10 mouse cellular contexts compared by ENCODE assay signal in genomic region chr19:58113092-58113731, GRCm38 (mm10).
DNase-seq lines count a peak whose midpoint lies in the region; ATAC-seq and TF ChIP-seq lines count a peak whose summit lies in the region.
"Had no signal": no experiment of that assay in that cellular context is flagged by ENCODE, and none has a peak within 500 bp of the region (broad histone marks: within the 10 kb centered on the region; RNA-seq: fewer than 3 reads in every experiment).

No protein-coding gene starts in this region.

- H3K4me3 ChIP-seq in kidney, postnatal 0 days (replicated peaks; ENCODE audit: low read depth, low read length) = no peak overlapping the region
- H3K4me3 ChIP-seq in kidney, adult 2 months (ENCODE audit: insufficient read depth, low read depth, low read length) = no peak overlapping the region
- no peak overlapping the region for H3K4me3 ChIP-seq in forebrain, embryonic 13.5 days
- H3K4me3 ChIP-seq in limb, embryonic 13.5 days = no peak overlapping the region
- H3K4me3 ChIP-seq in neural tube, embryonic 13.5 days = no peak overlapping the region

- H3K27ac ChIP-seq in kidney, postnatal 0 days = no peak overlapping the region
- H3K27ac ChIP-seq in kidney, adult 2 months (ENCODE audit: insufficient read depth, low read depth, low read length) = no peak overlapping the region
- no peak overlapping the region for H3K27ac ChIP-seq in forebrain, embryonic 13.5 days
- H3K27ac ChIP-seq in limb, embryonic 13.5 days = no peak overlapping the region
- no peak overlapping the region for H3K27ac ChIP-seq in neural tube, embryonic 13.5 days (replicated peaks)

- H3K36me3 ChIP-seq in kidney, postnatal 0 days (ENCODE audit: insufficient read depth, low read length) = no peaks in the 10 kb centered on the region
- no peaks in the 10 kb centered on the region for H3K36me3 ChIP-seq in kidney, adult 2 months (ENCODE audit: control insufficient read depth, insufficient read depth, low read length)
- H3K36me3 ChIP-seq in forebrain, embryonic 13.5 days (ENCODE audit: poor library complexity, severe bottlenecking) = no peaks in the 10 kb centered on the region
- H3K36me3 ChIP-seq in limb, embryonic 13.5 days = no peaks in the 10 kb centered on the region; the same call in 1 of the 2 replicates
- H3K36me3 ChIP-seq in neural tube, embryonic 13.5 days = no peaks in the 10 kb centered on the region

- TF ChIP-seq POLR2A in kidney, adult 2 months (IDR thresholded peaks at IDR 0.05; ENCODE audit: low read depth, low read length) = no peak

- H3K27me3 ChIP-seq in kidney, postnatal 0 days (ENCODE audit: insufficient read depth, low read length) = no peaks in the 10 kb centered on the region
- no peaks in the 10 kb centered on the region for H3K27me3 ChIP-seq in kidney, adult 2 months (replicated peaks; ENCODE audit: control insufficient read depth, insufficient read depth, low read length)
- peaks cover 15% of the 10 kb centered on the region for H3K27me3 ChIP-seq in forebrain, embryonic 13.5 days
- no peaks in the 10 kb centered on the region for H3K27me3 ChIP-seq in limb, embryonic 13.5 days
- peaks cover 3% of the 10 kb centered on the region; the same call in 1 of the 2 replicates for H3K27me3 ChIP-seq in neural tube, embryonic 13.5 days

- no peaks in the 10 kb centered on the region for H3K9me3 ChIP-seq in kidney, postnatal 0 days (replicated peaks; ENCODE audit: low read length)
- H3K9me3 ChIP-seq in forebrain, embryonic 13.5 days (replicated peaks) = no peaks in the 10 kb centered on the region
- H3K9me3 ChIP-seq in limb, embryonic 13.5 days = no peaks in the 10 kb centered on the region
- H3K9me3 ChIP-seq in neural tube, embryonic 13.5 days = no peaks in the 10 kb centered on the region

- TF ChIP-seq CTCF in kidney, postnatal 0 days (IDR thresholded peaks at IDR 0.05; ENCODE audit: low read depth) = no peak
- no peak for TF ChIP-seq CTCF in kidney, adult 2 months (conservative IDR thresholded peaks at IDR 0.05; ENCODE audit: insufficient read depth, insufficient read length, low read depth, low read length)

- H3K4me1 ChIP-seq in kidney, postnatal 0 days (replicated peaks; ENCODE audit: insufficient read depth, low read length) = no peaks in the 10 kb centered on the region
- H3K4me1 ChIP-seq in kidney, adult 2 months (ENCODE audit: control insufficient read depth, insufficient read depth, low read length) = no peaks in the 10 kb centered on the region
- H3K4me1 ChIP-seq in forebrain, embryonic 13.5 days = peaks cover 26% of the 10 kb centered on the region
- peaks cover 7% of the 10 kb centered on the region for H3K4me1 ChIP-seq in limb, embryonic 13.5 days
- H3K4me1 ChIP-seq in neural tube, embryonic 13.5 days (replicated peaks) = peaks cover 7% of the 10 kb centered on the region

- H3K9ac ChIP-seq in kidney, postnatal 0 days (ENCODE audit: low read depth, low read length) = no peak overlapping the region
- no peak overlapping the region for H3K9ac ChIP-seq in forebrain, embryonic 13.5 days
- H3K9ac ChIP-seq in limb, embryonic 13.5 days = no peak overlapping the region
- H3K9ac ChIP-seq in neural tube, embryonic 13.5 days = no peak overlapping the region

- ATAC-seq in kidney, postnatal 0 days (replicated peaks; ENCODE audit: low FRiP score, low read depth) = peak; percentile 98
- peak; percentile 80 for ATAC-seq in forebrain, embryonic 13.5 days
- peak; percentile 87; the same call in 1 of the 2 replicates for ATAC-seq in limb, embryonic 13.5 days (ENCODE audit: low FRiP score, low read depth)
- ATAC-seq in neural tube, embryonic 13.5 days (ENCODE audit: low read depth) = peak; percentile 79

- no peak overlapping the region for H3K4me2 ChIP-seq in kidney, postnatal 0 days (ENCODE audit: low read length)
- H3K4me2 ChIP-seq in forebrain, embryonic 13.5 days = no peak overlapping the region
- no peak overlapping the region for H3K4me2 ChIP-seq in limb, embryonic 13.5 days (replicated peaks)
- H3K4me2 ChIP-seq in neural tube, embryonic 13.5 days = no peak overlapping the region

- DNase-seq in kidney, postnatal 0 days (ENCODE audit: low spot score) = no peak
- DNase-seq in kidney, adult 2 months = no peak
- DNase-seq in frontal cortex, postnatal 36 days (ENCODE audit: low spot score in 2 of 2) = no peak
- no peak for DNase-seq in urinary bladder, postnatal 14 days (ENCODE audit: low spot score)
- DNase-seq in right cerebral cortex, adult 2 months (ENCODE audit: low spot score in 2 of 2) = no peak
- DNase-seq: cerebellum, adult 11-12 months; heart, postnatal 4 days had no signal

- 89% methylated on average over 5 of the region's 5 CpGs for WGBS in kidney, postnatal 0 days
- WGBS in kidney, adult 2 months = 92% methylated on average over 5 of the region's 5 CpGs
- 77% methylated on average over 5 of the region's 5 CpGs for WGBS in forebrain, embryonic 13.5 days
- WGBS in limb, embryonic 13.5 days = 87% methylated on average over 5 of the region's 5 CpGs
- 68% methylated on average over 5 of the region's 5 CpGs for WGBS in neural tube, embryonic 13.5 days
